Mouse (Mus musculus) MEL (cell line): ENCODE data around the gene Col8a1. TPM values are rescaled to one million over a fixed set of nuclear protein-coding genes. Genes with fewer than 3 reads are reported as not detected.

Source experiments
- DNase-seq: peaks from one replicate; pipeline ENCODE4 v3.0.0; 2011; ENCODE audit warnings: low read depth, low spot score
- H3K27ac ChIP-seq: 2 replicates; pipeline ENCODE4 v1.5.1; 2012; ENCODE audit warnings: low read depth, mild to moderate bottlenecking, control low read depth, low read length, moderate library complexity; ENCODE audit not compliant: control insufficient read depth
- H3K27me3 ChIP-seq, 2 experiments: fragments of 150-350 bp in 1 of 2; sonication (generic) in 1 of 2; 2 replicates each; pipeline ENCODE4 v1.6.1; 2012; ENCODE audit warnings: low read length in 2 of 2, mild to moderate bottlenecking in 2 of 2, improper control_type of control experiment in 1 of 2, moderate library complexity in 1 of 2; ENCODE audit not compliant: insufficient read depth in 2 of 2, control insufficient read depth in 1 of 2
- H3K36me3 ChIP-seq, 2 experiments: 2 replicates each; pipeline ENCODE4 v1.6.1; 2012 to 2014; ENCODE audit warnings: low read length in 2 of 2, improper control_type of control experiment in 1 of 2, inconsistent platforms in 1 of 2, mild to moderate bottlenecking in 1 of 2; ENCODE audit not compliant: insufficient read depth in 2 of 2, control insufficient read depth in 1 of 2
- H3K4me1 ChIP-seq, 2 experiments: fragments of 150-350 bp in 1 of 2; sonication (generic) in 1 of 2; 2 replicates each; pipeline ENCODE4 v1.6.1; 2012; ENCODE audit warnings: low read length in 2 of 2, improper control_type of control experiment in 1 of 2, mild to moderate bottlenecking in 1 of 2; ENCODE audit not compliant: insufficient read depth in 2 of 2, control insufficient read depth in 1 of 2
- H3K4me3 ChIP-seq, 2 experiments: fragments of 150-350 bp in 1 of 2; sonication (generic) in 1 of 2; 2 replicates each; pipeline ENCODE4 v1.5.1; 2012; ENCODE audit warnings: low read depth in 2 of 2, low read length in 2 of 2, mild to moderate bottlenecking in 2 of 2, moderate library complexity in 2 of 2, control low read depth in 1 of 2, improper control_type of control experiment in 1 of 2; ENCODE audit not compliant: control insufficient read depth in 1 of 2, insufficient read depth in 1 of 2
- H3K79me2 ChIP-seq: 2 replicates; pipeline ENCODE4 v1.6.1; 2012; ENCODE audit warnings: mild to moderate bottlenecking, low read length, moderate library complexity; ENCODE audit not compliant: control insufficient read depth, poor library complexity, insufficient read depth
- H3K9ac ChIP-seq: 2 replicates; pipeline ENCODE4 v1.6.1; 2012; ENCODE audit warnings: low read depth, mild to moderate bottlenecking, control low read depth, low read length, moderate library complexity; ENCODE audit not compliant: control insufficient read depth, poor library complexity, severe bottlenecking
- H3K9me3 ChIP-seq: fragments of 150-350 bp; sonication (generic); replicated peaks from 2 replicates; pipeline ENCODE4 v1.6.1; 2012; ENCODE audit warnings: mild to moderate bottlenecking, low read length, improper control_type of control experiment, moderate library complexity; ENCODE audit not compliant: insufficient read depth
- BHLHE40 ChIP-seq: IDR thresholded peaks from 2 replicates; pipeline ENCODE4 v1.6.1; 2012; ENCODE audit warnings: low read depth, mild to moderate bottlenecking, inconsistent platforms, low read length, improper control_type of control experiment, borderline replicate concordance
- CHD2 ChIP-seq: IDR thresholded peaks from 2 replicates; pipeline ENCODE4 v1.6.1; 2011; ENCODE audit warnings: low read length, improper control_type of control experiment
- CTCF ChIP-seq, 3 experiments: IDR thresholded peaks in 2 of 3; conservative IDR thresholded peaks in 1 of 3; 2 replicates each; pipeline ENCODE4 v1.5.1; 2011 to 2012; ENCODE audit warnings: low read length in 3 of 3, low read depth in 2 of 3, mild to moderate bottlenecking in 2 of 3, improper control_type of control experiment in 1 of 3, inconsistent platforms in 1 of 3, mixed read lengths in 1 of 3, moderate library complexity in 1 of 3; ENCODE audit not compliant: control insufficient read depth in 1 of 3, insufficient read depth in 1 of 3, poor library complexity in 1 of 3, severe bottlenecking in 1 of 3
- EP300 ChIP-seq, 2 experiments: IDR thresholded peaks; 2 replicates each; pipeline ENCODE4 v1.6.1; 2011; ENCODE audit warnings: improper control_type of control experiment in 2 of 2, low read length in 2 of 2, low read depth in 1 of 2, mild to moderate bottlenecking in 1 of 2
- GABPA ChIP-seq: IDR thresholded peaks from 2 replicates; pipeline ENCODE4 v1.6.1; 2012; ENCODE audit warnings: low read depth, mild to moderate bottlenecking, inconsistent platforms, low read length, improper control_type of control experiment, moderate library complexity
- HCFC1 ChIP-seq: IDR thresholded peaks from 2 replicates; pipeline ENCODE4 v1.6.1; 2012; ENCODE audit warnings: low read depth, mild to moderate bottlenecking, inconsistent platforms, low read length, improper control_type of control experiment, moderate library complexity
- JUND ChIP-seq: IDR thresholded peaks from 2 replicates; pipeline ENCODE4 v1.6.1; 2011; ENCODE audit warnings: low read depth, mild to moderate bottlenecking, improper control_type of control experiment, low read length
- KAT2A ChIP-seq: conservative IDR thresholded peaks from 2 replicates; pipeline ENCODE4 v1.6.1; 2012; ENCODE audit warnings: low read depth, low read length, improper control_type of control experiment, inconsistent platforms
- MAX ChIP-seq: IDR thresholded peaks from 2 replicates; pipeline ENCODE4 v1.6.1; 2011; ENCODE audit warnings: low read length, improper control_type of control experiment
- MAZ ChIP-seq: IDR thresholded peaks from 2 replicates; pipeline ENCODE4 v1.6.1; 2012; ENCODE audit warnings: low read depth, mild to moderate bottlenecking, inconsistent platforms, low read length, improper control_type of control experiment
- MYB ChIP-seq: IDR thresholded peaks from 2 replicates; pipeline ENCODE4 v1.6.1; 2011; ENCODE audit warnings: mild to moderate bottlenecking, low read depth, low read length, improper control_type of control experiment
- MYC ChIP-seq: IDR thresholded peaks from 2 replicates; pipeline ENCODE4 v1.6.1; 2011; ENCODE audit warnings: low read depth, mild to moderate bottlenecking, low read length, improper control_type of control experiment, moderate library complexity
- NELFE ChIP-seq: IDR thresholded peaks from 2 replicates; pipeline ENCODE4 v1.6.1; 2011; ENCODE audit warnings: low read depth, low read length, improper control_type of control experiment
- POLR2AphosphoS2 ChIP-seq: IDR thresholded peaks from 2 replicates; pipeline ENCODE4 v1.6.1; 2011; ENCODE audit warnings: low read length, improper control_type of control experiment
- RAD21 ChIP-seq: IDR thresholded peaks from 2 replicates; pipeline ENCODE4 v1.6.1; 2011; ENCODE audit warnings: mild to moderate bottlenecking, low read depth, low read length, improper control_type of control experiment
- SIN3A ChIP-seq: IDR thresholded peaks from 2 replicates; pipeline ENCODE4 v1.6.1; 2012; ENCODE audit warnings: low read length, improper control_type of control experiment, inconsistent platforms
- TAL1 ChIP-seq: IDR thresholded peaks from 2 replicates; pipeline ENCODE4 v1.6.1; 2012; ENCODE audit warnings: mild to moderate bottlenecking, inconsistent platforms, low read length, moderate library complexity, mixed read lengths
- TCF12 ChIP-seq: IDR thresholded peaks from 2 replicates; pipeline ENCODE4 v1.6.1; 2014; ENCODE audit warnings: low read depth, mild to moderate bottlenecking, inconsistent platforms, low read length, improper control_type of control experiment, moderate library complexity
- polyA plus RNA-seq, 2 experiments: library from polyadenylated mRNA; stranded (reverse) in 1 of 2; unstranded in 1 of 2; fragments of >175 nt in 1 of 2; fragments of >200 nt in 1 of 2; gene quantifications; 2 replicates each; pipeline versions ENCODE4 v1.2.1 to v1.2.4; 2012; ENCODE audit warnings: low replicate concordance in 2 of 2, low read depth in 1 of 2; ENCODE audit not compliant: insufficient read length in 2 of 2, insufficient read depth in 1 of 2, missing spikeins in 1 of 2
- total RNA-seq: library from RNA; depleted of rRNA; stranded (reverse); fragments of 300-350 nt; gene quantifications from 2 replicates; pipeline ENCODE4 v1.2.3, GENCODE M21; 2012

Col8a1 gene
- total and polyA plus RNA-seq, 3 experiments: not detected

DNA sequence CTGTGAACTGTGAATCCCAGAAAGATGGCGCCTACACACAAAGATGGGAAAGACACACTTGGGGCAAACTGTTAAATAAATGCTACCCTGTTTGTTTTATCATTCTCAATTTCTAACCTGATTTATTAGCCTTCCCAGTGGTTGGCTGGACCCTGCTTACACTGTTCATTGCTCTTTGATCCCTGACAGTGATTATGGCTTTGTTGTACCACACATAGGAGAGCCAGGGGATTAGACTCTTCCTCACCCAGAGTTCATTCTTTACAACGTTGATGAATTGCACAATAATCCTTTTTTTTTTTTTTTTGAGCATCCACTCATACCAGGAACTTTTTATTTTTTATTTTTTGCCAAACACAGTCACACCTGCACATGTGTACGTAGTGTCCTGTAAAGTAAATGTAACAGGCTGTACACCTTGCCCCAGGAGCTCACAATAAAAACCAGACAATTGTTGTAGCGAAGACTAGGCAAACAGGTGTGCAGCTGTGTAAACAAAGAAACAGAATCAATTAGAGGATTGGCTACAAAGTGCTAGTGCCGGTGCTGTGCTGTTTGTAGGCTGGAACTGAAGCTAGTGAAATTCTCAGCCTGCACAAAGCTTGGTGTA, 68.6 kb downstream of the Col8a1 start:
- peaks cover 0 to 2% of the 10 kb centered on the region in 2 experiments; a peak in 2 of 4 replicates for H3K27me3 ChIP-seq
- no peaks in the 10 kb centered on the region for H3K36me3 ChIP-seq
- no peaks in the 10 kb centered on the region for H3K79me2 ChIP-seq
- TF ChIP-seq CTCF (IDR thresholded peaks at IDR 0.05 in 2 of 3, conservative IDR thresholded peaks at IDR 0.05 in 1 of 3; ENCODE audit: control insufficient read depth in 1 of 3, insufficient read depth in 1 of 3, low read depth in 2 of 3, low read length in 3 of 3, poor library complexity in 1 of 3, severe bottlenecking in 1 of 3) (no peak), MAX (no peak), RAD21 (no peak)
- TF ChIP-seq, all 39 proteins: peak for 0
- Histone ChIP-seq H3K9me3 (no peaks in the 10 kb centered on the region), H3K27ac (no peak overlapping the region), H3K4me3 (no peak overlapping the region), H3K9ac (no peak overlapping the region), H3K4me1 (no peaks in the 10 kb centered on the region)
- DNase-seq: no peak

- no peak overlapping the region for H3K9ac ChIP-seq
- DNase-seq: no peak
- TF ChIP-seq RAD21 (no peak), TCF12 (no peak), JUND (no peak), MYB (no peak), HCFC1 (no peak), GABPA (no peak), CTCF (IDR thresholded peaks at IDR 0.05 in 2 of 3, conservative IDR thresholded peaks at IDR 0.05 in 1 of 3; ENCODE audit: control insufficient read depth in 1 of 3, insufficient read depth in 1 of 3, low read depth in 2 of 3, low read length in 3 of 3, poor library complexity in 1 of 3, severe bottlenecking in 1 of 3) (no peak)
- H3K4me1 ChIP-seq: no peaks in the 10 kb centered on the region
- H3K27me3 ChIP-seq: peaks cover 0 to 3% of the 10 kb centered on the region in 2 experiments; a peak in 2 of 4 replicates
- no peak overlapping the region for H3K27ac ChIP-seq
- H3K36me3 ChIP-seq: no peaks in the 10 kb centered on the region
- H3K79me2 ChIP-seq: no peaks in the 10 kb centered on the region
- no peaks in the 10 kb centered on the region for H3K9me3 ChIP-seq
- no peak overlapping the region for H3K4me3 ChIP-seq
Observed at GRCm38 (mm10) chr16:57672251-57672650, 82.3 kb downstream of the Col8a1 start.

- H3K27ac ChIP-seq: no peak overlapping the region
- no peak overlapping the region for H3K9ac ChIP-seq
- H3K4me3 ChIP-seq: no peak overlapping the region
- no peaks in the 10 kb centered on the region for H3K36me3 ChIP-seq
- H3K27me3 ChIP-seq: peaks cover 0 to 3% of the 10 kb centered on the region in 2 experiments; a peak in 2 of 4 replicates
- no peak for DNase-seq
- H3K79me2 ChIP-seq: no peaks in the 10 kb centered on the region
- TF ChIP-seq MYC: no peak
- no peak for TF ChIP-seq BHLHE40
- TF ChIP-seq RAD21: no peak
- no peak for TF ChIP-seq CTCF (IDR thresholded peaks at IDR 0.05 in 2 of 3, conservative IDR thresholded peaks at IDR 0.05 in 1 of 3; ENCODE audit: control insufficient read depth in 1 of 3, insufficient read depth in 1 of 3, low read depth in 2 of 3, low read length in 3 of 3, poor library complexity in 1 of 3, severe bottlenecking in 1 of 3)
- no peak for TF ChIP-seq EP300 (IDR thresholded peaks at IDR 0.05; ENCODE audit: low read depth in 1 of 2, low read length in 2 of 2)
- no peak for TF ChIP-seq KAT2A
- no peak for TF ChIP-seq JUND
- TF ChIP-seq MAZ: no peak
- no peak for TF ChIP-seq TCF12
- no peak for TF ChIP-seq CHD2
- no peak for TF ChIP-seq POLR2AphosphoS2
- no peak for TF ChIP-seq SIN3A
- no peak for TF ChIP-seq HCFC1
- TF ChIP-seq GABPA: no peak
- TF ChIP-seq TAL1: no peak
- TF ChIP-seq NELFE: no peak
- H3K4me1 ChIP-seq: no peaks in the 10 kb centered on the region
- no peaks in the 10 kb centered on the region for H3K9me3 ChIP-seq
Observed at GRCm38 (mm10) chr16:57671637-57672036, 82.9 kb downstream of the Col8a1 start.
